ENCODE assay signal across 21 mouse cellular contexts in genomic region chr3:151945916-151946315, GRCm38 (mm10).
DNase-seq lines count a peak whose midpoint lies in the region; ATAC-seq lines count a peak whose summit lies in the region.
"Had no signal": no experiment of that assay in that cellular context is flagged by ENCODE, and none has a peak within 500 bp of the region (broad histone marks: within the 10 kb centered on the region; RNA-seq: fewer than 3 reads in every experiment).

No protein-coding gene starts in this region.

- no peak overlapping the region for H3K4me2 ChIP-seq in embryonic facial prominence, embryonic 13.5 days
- H3K4me2 ChIP-seq in embryonic facial prominence, embryonic 15.5 days (replicated peaks) = no peak overlapping the region
- H3K4me2 ChIP-seq in midbrain, embryonic 16.5 days (ENCODE audit: low read length) = no peak overlapping the region
- H3K4me2 ChIP-seq: forebrain, embryonic 12.5 days had no signal

- peaks cover 13% of the 10 kb centered on the region for H3K4me1 ChIP-seq in embryonic facial prominence, embryonic 13.5 days
- 0 out of 2 replicates have a peak, but pooled peaks cover 4% of the 10 kb centered on the region for H3K4me1 ChIP-seq in embryonic facial prominence, embryonic 10.5 days
- H3K4me1 ChIP-seq in embryonic facial prominence, embryonic 15.5 days = peaks cover 3% of the 10 kb centered on the region; the same call in 1 of the 2 replicates
- H3K4me1 ChIP-seq in midbrain, embryonic 16.5 days (ENCODE audit: control insufficient read depth, insufficient read depth, low read length) = no peaks in the 10 kb centered on the region
- H3K4me1 ChIP-seq: forebrain, embryonic 12.5 days had no signal

- no peaks in the 10 kb centered on the region for H3K27me3 ChIP-seq in embryonic facial prominence, embryonic 13.5 days
- H3K27me3 ChIP-seq in embryonic facial prominence, embryonic 10.5 days (replicated peaks; ENCODE audit: low read depth, poor library complexity, severe bottlenecking) = no peaks in the 10 kb centered on the region
- H3K27me3 ChIP-seq in embryonic facial prominence, embryonic 15.5 days = no peaks in the 10 kb centered on the region
- H3K27me3 ChIP-seq in midbrain, embryonic 16.5 days (ENCODE audit: control insufficient read depth, insufficient read depth, low read depth, low read length) = no peaks in the 10 kb centered on the region
- H3K27me3 ChIP-seq: CH12.LX; forebrain, embryonic 12.5 days had no signal

- peak overlapping the region; percentile 24 for H3K27ac ChIP-seq in embryonic facial prominence, embryonic 13.5 days
- no peak overlapping the region for H3K27ac ChIP-seq in embryonic facial prominence, embryonic 10.5 days (replicated peaks)
- peak overlapping the region; percentile 72 for H3K27ac ChIP-seq in embryonic facial prominence, embryonic 15.5 days (replicated peaks)
- H3K27ac ChIP-seq in midbrain, embryonic 16.5 days (ENCODE audit: low read length) = no peak overlapping the region
- H3K27ac ChIP-seq: forebrain, embryonic 12.5 days had no signal

- H3K4me3 ChIP-seq in embryonic facial prominence, embryonic 13.5 days = no peak overlapping the region
- H3K4me3 ChIP-seq in embryonic facial prominence, embryonic 10.5 days = no peak overlapping the region
- H3K4me3 ChIP-seq in embryonic facial prominence, embryonic 15.5 days (replicated peaks) = no peak overlapping the region
- no peak overlapping the region for H3K4me3 ChIP-seq in midbrain, embryonic 16.5 days (ENCODE audit: low read depth, low read length)
- H3K4me3 ChIP-seq: forebrain, embryonic 12.5 days had no signal

- no peak overlapping the region for H3K9ac ChIP-seq in embryonic facial prominence, embryonic 13.5 days
- no peak overlapping the region for H3K9ac ChIP-seq in embryonic facial prominence, embryonic 15.5 days
- H3K9ac ChIP-seq in midbrain, embryonic 16.5 days (ENCODE audit: low read depth, low read length) = no peak overlapping the region
- H3K9ac ChIP-seq: forebrain, embryonic 12.5 days had no signal

- no peak for ATAC-seq in embryonic facial prominence, embryonic 13.5 days (ENCODE audit: insufficient number of reproducible peaks, insufficient read depth, low FRiP score, low TSS enrichment, low read depth)
- peak; percentile 72; the same call in 1 of the 2 replicates for ATAC-seq in embryonic facial prominence, embryonic 15.5 days (ENCODE audit: insufficient number of reproducible peaks, low FRiP score, low TSS enrichment, low read depth)
- no peak for ATAC-seq in midbrain, embryonic 16.5 days
- ATAC-seq: CD4-positive, CD25-positive, alpha-beta regulatory T cell, adult 4 months; forebrain, embryonic 14.5 days; forebrain, embryonic 16.5 days had no signal

- H3K9me3 ChIP-seq in embryonic facial prominence, embryonic 13.5 days = no peaks in the 10 kb centered on the region
- no peaks in the 10 kb centered on the region for H3K9me3 ChIP-seq in embryonic facial prominence, embryonic 10.5 days
- H3K9me3 ChIP-seq in embryonic facial prominence, embryonic 15.5 days (replicated peaks) = no peaks in the 10 kb centered on the region
- H3K9me3 ChIP-seq in midbrain, embryonic 16.5 days (replicated peaks; ENCODE audit: control insufficient read depth, low read length, poor library complexity, severe bottlenecking) = no peaks in the 10 kb centered on the region
- H3K9me3 ChIP-seq: forebrain, embryonic 12.5 days had no signal

- WGBS in embryonic facial prominence, embryonic 13.5 days = 63% methylated on average over 3 of the region's 3 CpGs
- WGBS in embryonic facial prominence, embryonic 10.5 days = 90% methylated on average over 3 of the region's 3 CpGs
- WGBS in embryonic facial prominence, embryonic 15.5 days = 59% methylated on average over 3 of the region's 3 CpGs
- 88% methylated on average over 3 of the region's 3 CpGs for WGBS in midbrain, embryonic 16.5 days

- DNase-seq in embryonic facial prominence, embryonic 10.5 days (ENCODE audit: low spot score) = no peak
- DNase-seq in 3T3-L1 (ENCODE audit: low read depth, low spot score) (peak; percentile 50), adipocyte (ENCODE audit: low spot score) (peak; percentile 48)
- no peak for DNase-seq in frontal cortex, postnatal 10 days (ENCODE audit: low spot score in 2 of 2)
- DNase-seq in B cell, adult 2 months = no peak
- DNase-seq: adrenal gland, adult 8-10 months; adrenal gland, postnatal 14 days; adrenal gland, postnatal 36 days; cerebellum, adult 11-12 months; cerebellum, adult 2 months; cerebellum, adult 9-10 months; cerebellum, postnatal 25 days had no signal

- H3K36me3 ChIP-seq in embryonic facial prominence, embryonic 13.5 days = no peaks in the 10 kb centered on the region
- H3K36me3 ChIP-seq in embryonic facial prominence, embryonic 10.5 days (replicated peaks) = no peaks in the 10 kb centered on the region
- no peaks in the 10 kb centered on the region for H3K36me3 ChIP-seq in embryonic facial prominence, embryonic 15.5 days
- no peaks in the 10 kb centered on the region for H3K36me3 ChIP-seq in midbrain, embryonic 16.5 days (ENCODE audit: control insufficient read depth, insufficient read depth, low read length)
- H3K36me3 ChIP-seq: forebrain, embryonic 12.5 days; G1E had no signal

Comparison
In these comparisons a context has a peak if more than half of its experiments do, and no peak if none do; other contexts are left out.
1. H3K27ac ChIP-seq: peak in embryonic facial prominence, embryonic 13.5 days (single experiment) and embryonic facial prominence, embryonic 15.5 days (single experiment); none in embryonic facial prominence, embryonic 10.5 days (single experiment) and midbrain, embryonic 16.5 days (single experiment).
2. DNase-seq: peak in 3T3-L1 (single experiment) and adipocyte (single experiment); none in embryonic facial prominence, embryonic 10.5 days (single experiment), frontal cortex, postnatal 10 days (0 of 2) and B cell, adult 2 months (0 of 2).